Mouse (Mus musculus): ENCODE results near the gene Cdon.

- TF ChIP-seq CTCF (IDR thresholded peaks at IDR 0.05; ENCODE audit: low read depth, low read length) (no peak), GATA2 (IDR thresholded peaks at IDR 0.05; ENCODE audit: borderline replicate concordance, low read depth, low read length) (no peak), GATA1 (IDR thresholded peaks at IDR 0.05; ENCODE audit: borderline replicate concordance, low read length) (no peak)
Measured at GRCm38 (mm10) chr9:35467264-35467817, 46.4 kb downstream of the Cdon start.

All from G1E (cell line).